ENCODE assay signal across 9 mouse cellular contexts in the genomic region with DNA sequence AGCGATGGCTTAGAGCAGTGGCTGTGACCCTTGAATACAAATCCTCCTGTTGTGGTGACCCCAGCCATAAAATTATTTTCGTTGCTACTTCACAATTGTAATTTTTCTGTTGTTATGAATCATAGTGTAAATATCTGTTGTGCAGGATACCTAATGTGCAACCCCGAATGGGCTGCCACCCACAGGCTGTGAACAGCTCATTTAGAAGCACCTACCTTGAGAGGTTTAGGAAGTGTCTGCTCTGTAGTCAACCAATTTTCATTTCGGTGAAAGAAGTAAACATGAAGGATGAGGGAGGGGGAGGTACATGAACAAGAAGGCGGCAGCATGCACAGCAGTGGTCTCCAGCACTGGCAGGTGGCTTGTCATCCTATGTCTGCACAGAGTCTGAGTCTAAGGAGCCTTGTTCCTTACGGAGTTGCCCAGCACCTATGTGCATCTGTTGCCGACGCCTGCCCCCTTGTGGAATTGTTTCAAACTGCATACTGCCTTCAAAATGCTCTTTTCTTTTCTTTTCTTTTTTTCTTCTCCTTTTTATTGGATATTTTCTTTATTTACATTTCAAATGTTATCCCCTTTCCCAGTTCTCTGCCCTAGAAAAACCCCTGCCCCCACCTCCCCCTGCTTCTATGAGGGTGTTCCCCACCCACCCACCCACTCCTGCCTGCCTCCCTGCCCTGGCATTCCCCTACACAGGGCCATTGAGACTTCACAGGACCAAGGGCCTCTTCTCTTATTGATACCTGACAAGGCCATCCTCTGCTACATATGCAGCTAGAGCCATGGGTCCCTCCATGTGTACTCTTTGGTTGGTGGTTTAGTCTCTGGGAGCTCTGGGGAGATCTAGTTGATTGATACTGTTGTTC. TPM values are rescaled to one million over a fixed set of nuclear protein-coding genes. Genes with fewer than 3 reads are reported as not detected.
A peak's percentile ranks its signal among the peaks of the same experiment; 100 is the strongest.
DNase-seq lines count a peak whose midpoint lies in the region; ATAC-seq and TF ChIP-seq lines count a peak whose summit lies in the region.
"Had no signal": no experiment of that assay in that cellular context is flagged by ENCODE, and none has a peak within 500 bp of the region (broad histone marks: within the 10 kb centered on the region; RNA-seq: fewer than 3 reads in every experiment).

No protein-coding gene starts in this region.

- H3K4me1 ChIP-seq in cortical plate, adult 2 months (ENCODE audit: control insufficient read depth, insufficient read depth, low read length): no peaks in the 10 kb centered on the region
- no peaks in the 10 kb centered on the region for H3K4me1 ChIP-seq in midbrain, embryonic 12.5 days

- H3K4me2 ChIP-seq in midbrain, embryonic 12.5 days (replicated peaks): no peak overlapping the region

- TF ChIP-seq CTCF in Patski (IDR thresholded peaks at IDR 0.05): peak; percentile 84
- peak; percentile 87 for TF ChIP-seq CTCF in cortical plate, adult 2 months (IDR thresholded peaks at IDR 0.05; ENCODE audit: extremely low read depth, insufficient read depth, low read length)
- peak; percentile 85 for TF ChIP-seq CTCF in left cerebral cortex, adult 2 months (IDR thresholded peaks at IDR 0.05)

- WGBS in midbrain, embryonic 12.5 days: 49% methylated on average over 8 of the region's 8 CpGs

- intact Hi-C loops in heart, postnatal 14 days (cut with DNase I): loop anchor here (5.0 kb wide), 2 partner anchors 1122 to 1142 kb away; no protein-coding TSS in a partner anchor
- intact Hi-C loops in heart, postnatal 25 days (cut with DNase I): loop anchor here (2.0 to 5.0 kb wide), 2 partner anchors 1122 to 1139 kb away; no protein-coding TSS in a partner anchor
- intact Hi-C loops in left cerebral cortex, adult 2 months (cut with DNase I): loop anchor here (2.0 to 10.0 kb wide), 3 partner anchors 1122 to 1369 kb away; no protein-coding TSS in a partner anchor

- no peak overlapping the region for H3K4me3 ChIP-seq in cortical plate, adult 2 months (ENCODE audit: insufficient read depth, low read length)
- H3K4me3 ChIP-seq in left cerebral cortex, adult 2 months: no peak overlapping the region
- no peak overlapping the region for H3K4me3 ChIP-seq in midbrain, embryonic 12.5 days

- POLR2A ChIA-PET in Patski (lab: Charles Lee): no interaction called here

- in situ Hi-C loops in Patski (cut with MboI; ENCODE audit: low pct_unique_long_range_greater_than_20kb): no loop called here

- H3K27ac ChIP-seq in cortical plate, adult 2 months (ENCODE audit: insufficient read depth, low read length): no peak overlapping the region
- no peak overlapping the region for H3K27ac ChIP-seq in left cerebral cortex, adult 2 months
- H3K27ac ChIP-seq in midbrain, embryonic 12.5 days (replicated peaks): no peak overlapping the region
- H3K27ac ChIP-seq: macrophage had no signal

- no peaks in the 10 kb centered on the region for H3K36me3 ChIP-seq in midbrain, embryonic 12.5 days
- no peaks in the 10 kb centered on the region for H3K36me3 ChIP-seq in splenic B cell, adult 2 months (ENCODE audit: control insufficient read depth, insufficient read depth, low read length, poor library complexity, severe bottlenecking)

- CTCF ChIA-PET in Patski (lab: Charles Lee): interaction anchor here (0.7 to 1.6 kb wide), 3 partner anchors 19 to 284 kb away, joined by 3 to 5 read pairs (median 4); no protein-coding TSS in a partner anchor

- H3K9me3 ChIP-seq in midbrain, embryonic 12.5 days: no peaks in the 10 kb centered on the region

- DNase-seq in heart, postnatal 14 days: peak; percentile 40 to 63
- no peak for DNase-seq in heart, postnatal 25 days (ENCODE audit: low spot score)
- no peak for DNase-seq in Patski (ENCODE audit: low read depth, low spot score)
- peak; percentile 49 to 70 for DNase-seq in left cerebral cortex, adult 2 months (ENCODE audit: extremely low spot score in 1 of 2, low spot score in 2 of 2)
- peak; percentile 58 for DNase-seq in splenic B cell, adult 2 months (ENCODE audit: low read depth, low spot score)

- no peak overlapping the region for H3K9ac ChIP-seq in midbrain, embryonic 12.5 days (replicated peaks)

- ATAC-seq in Patski: peak; percentile 75
- ATAC-seq in granulocyte monocyte progenitor cell, adult 5-6 weeks (replicated peaks; ENCODE audit: poor library complexity, severe bottlenecking): peak; percentile 88
- ATAC-seq in midbrain, embryonic 12.5 days (ENCODE audit: low FRiP score, low read depth): peak; percentile 84

- no peaks in the 10 kb centered on the region for H3K27me3 ChIP-seq in Patski
- H3K27me3 ChIP-seq in midbrain, embryonic 12.5 days: no peaks in the 10 kb centered on the region
- H3K27me3 ChIP-seq in splenic B cell, adult 2 months (ENCODE audit: control insufficient read depth, insufficient read depth, low read length, poor library complexity, severe bottlenecking): no peaks in the 10 kb centered on the region

- no peak for TF ChIP-seq POLR2A in cortical plate, adult 2 months (IDR thresholded peaks at IDR 0.05; ENCODE audit: extremely low read depth, insufficient read depth, low read length)

RNA-seq across cellular contexts. Expression of gene Qdpr, which starts 25.8 kb away (rescaled TPM):
- 10 to 100 TPM; 69.2 to 73.7 TPM for total RNA-seq in heart, postnatal 14 days (2021)
- total RNA-seq in heart, postnatal 25 days (2021): 10 to 100 TPM; 74.0 to 79.6 TPM
- 68.6 TPM for polyA plus RNA-seq in Patski (2021)
- polyA plus RNA-seq in cortical plate, adult 2 months (2012; rRNA removed): 304 and 318 TPM in 2 replicates
- total RNA-seq in granulocyte monocyte progenitor cell, adult 5-6 weeks (2014; fragmentation: Nextera tagmentation): 123 and 124 TPM in 2 replicates
- 35.4 and 47.3 TPM in 2 replicates for total RNA-seq in granulocyte monocyte progenitor cell, adult 5-6 weeks (2017)
- total RNA-seq in left cerebral cortex, adult 2 months (2021): 100 to 1,000 TPM; 130 to 138 TPM
- polyA plus RNA-seq in midbrain, embryonic 12.5 days (2016; fragmentation: Nextera tagmentation; extraction: Ambion mirVana): 106 and 111 TPM in 2 replicates

RNA-seq across cellular contexts. Expression of gene Clrn2, which starts 29.3 kb away (rescaled TPM):
- total RNA-seq in heart, postnatal 14 days (2021): not detected
- not detected for total RNA-seq in heart, postnatal 25 days (2021)
- not detected for polyA plus RNA-seq in Patski (2021)
- polyA plus RNA-seq in cortical plate, adult 2 months (2012; rRNA removed): 0.25 and 0.52 TPM in 2 replicates
- total RNA-seq in granulocyte monocyte progenitor cell, adult 5-6 weeks (2014; fragmentation: Nextera tagmentation): not detected in 2 replicates
- total RNA-seq in granulocyte monocyte progenitor cell, adult 5-6 weeks (2017): not detected in 2 replicates
- 1 to 10 TPM in 1 of 2 experiments, under 1 TPM in 1; 0.37 to 1.1 TPM for total RNA-seq in left cerebral cortex, adult 2 months (2021)
- polyA plus RNA-seq in midbrain, embryonic 12.5 days (2016; fragmentation: Nextera tagmentation; extraction: Ambion mirVana): 0.32 TPM in 1 of 2 replicates, not detected in the other
- polyA plus RNA-seq: macrophage had no signal

Comparison
In these comparisons a context has a peak if more than half of its experiments do, and no peak if none do; other contexts are left out.
1. DNase-seq: peak in heart, postnatal 14 days (2 of 2), left cerebral cortex, adult 2 months (2 of 2) and splenic B cell, adult 2 months (single experiment); none in heart, postnatal 25 days (single experiment) and Patski (single experiment).
2. Peak in every context shown above with its lines, with median percentiles within 50 percentile points of each other: ATAC-seq and CTCF ChIP-seq.